Mouse (Mus musculus) layer of hippocampus, postnatal 36 days (tissue): ENCODE measurements around the gene Klk8. TPM values are rescaled to one million over a fixed set of nuclear protein-coding genes. Genes with fewer than 3 reads are reported as not detected.

Experiments used
- DNase-seq, 2 experiments: peaks; one replicate each; pipeline ENCODE4 v3.0.0; 2022
- total RNA-seq, 2 experiments: library from RNA; stranded (reverse); gene quantifications; 2 replicates each; pipeline ENCODE4 v1.2.3; 2021

Klk8 gene
- total RNA-seq, 2 experiments from 2014 or later, result 25.4 to 31.7 TPM

DNA sequence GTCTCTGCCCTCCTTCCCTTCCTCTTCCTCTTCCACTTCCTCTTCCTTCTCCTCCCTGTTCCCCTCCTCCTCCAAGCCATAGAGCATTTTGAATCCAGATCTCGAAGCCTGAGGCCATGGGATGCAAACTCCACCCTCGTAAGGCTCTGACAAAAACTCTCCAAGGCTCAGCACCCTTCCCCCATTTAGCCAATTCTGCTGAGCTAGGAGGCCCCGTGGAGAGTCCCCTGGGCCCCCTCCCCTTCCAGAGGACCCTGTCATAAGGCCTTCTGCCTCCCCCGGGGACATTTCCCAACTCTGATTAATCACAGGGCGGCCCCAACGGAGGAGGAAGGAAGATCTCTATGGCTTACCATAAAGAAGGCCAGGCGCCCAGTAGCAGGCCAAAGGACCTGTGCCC, 5.8 kb upstream of the Klk8 start, which contains the start of gene Klk9:
Gene Klk9, plus strand, starts transcription at position 301 of the 400 bp plus-strand sequence.
- DNase-seq, result no peak

DNA sequence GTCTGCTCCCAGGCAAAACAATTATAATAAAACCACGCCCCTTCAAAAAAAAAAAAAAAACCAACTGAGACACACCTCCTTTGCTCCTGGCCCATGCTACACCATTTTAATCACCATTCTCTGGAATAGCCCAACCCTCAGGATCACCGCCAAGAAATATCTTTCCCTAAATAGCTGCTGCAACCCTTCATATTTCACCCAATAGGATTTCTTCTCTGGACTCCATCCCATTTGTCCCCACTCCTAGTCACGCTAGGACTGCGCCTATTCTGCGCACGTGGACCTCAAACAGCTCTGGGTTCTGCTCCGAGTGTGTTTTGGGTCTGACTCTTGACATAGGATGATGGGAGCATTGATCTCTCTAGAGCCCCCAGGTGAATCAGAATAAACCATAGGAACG, 1.0 kb upstream of the Klk8 start:
- DNase-seq, result no peak

DNA sequence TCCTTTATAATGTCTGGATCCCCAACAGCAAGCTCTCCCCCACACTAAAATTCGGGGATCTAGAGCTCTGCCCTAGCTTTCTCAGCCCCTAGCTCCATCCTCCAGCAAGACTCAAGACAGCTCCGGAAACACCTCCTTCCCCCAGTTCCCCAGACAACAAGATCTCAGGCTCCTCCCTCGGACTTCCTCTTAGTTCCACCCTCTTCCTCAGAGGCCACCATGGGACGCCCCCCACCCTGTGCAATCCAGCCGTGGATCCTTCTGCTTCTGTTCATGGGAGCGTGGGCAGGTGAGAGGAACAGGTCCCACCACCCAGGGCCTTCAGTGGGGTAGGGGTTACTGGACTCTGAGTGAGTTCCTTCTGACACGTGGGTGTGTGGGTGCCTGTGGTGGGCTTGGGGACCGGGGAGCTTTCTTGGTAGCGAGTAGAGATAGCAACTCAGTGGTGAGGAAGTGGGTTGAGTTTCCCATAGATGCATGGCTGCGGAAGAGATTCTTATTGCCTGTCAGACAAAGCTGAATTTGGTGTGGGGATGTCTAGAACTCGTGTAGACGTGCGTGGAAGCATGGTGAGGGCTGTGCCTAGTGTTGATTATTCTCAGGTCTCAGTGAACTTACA, 576 bp downstream of the Klk8 start:
- no peak for DNase-seq

DNA sequence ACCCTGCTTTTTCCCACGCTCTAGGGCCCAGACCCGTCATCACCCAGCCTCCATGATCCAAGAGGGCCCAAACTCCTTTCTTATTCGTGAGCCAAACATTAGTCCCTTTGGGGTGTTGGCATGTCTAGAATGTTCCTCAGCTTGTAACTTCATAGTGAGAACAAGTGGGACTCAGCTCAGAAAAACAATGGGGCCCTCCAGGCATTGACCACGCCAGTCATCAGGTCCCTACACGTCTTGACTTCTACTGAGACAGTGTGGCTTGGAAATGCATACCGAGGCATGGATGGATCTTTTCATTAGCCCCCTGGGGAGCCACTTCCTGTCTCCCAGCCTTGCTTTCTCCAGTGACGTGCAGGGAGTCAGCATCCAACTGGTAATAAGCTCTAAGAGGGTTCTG, 2.5 kb downstream of the Klk8 start:
- no peak for DNase-seq

DNA sequence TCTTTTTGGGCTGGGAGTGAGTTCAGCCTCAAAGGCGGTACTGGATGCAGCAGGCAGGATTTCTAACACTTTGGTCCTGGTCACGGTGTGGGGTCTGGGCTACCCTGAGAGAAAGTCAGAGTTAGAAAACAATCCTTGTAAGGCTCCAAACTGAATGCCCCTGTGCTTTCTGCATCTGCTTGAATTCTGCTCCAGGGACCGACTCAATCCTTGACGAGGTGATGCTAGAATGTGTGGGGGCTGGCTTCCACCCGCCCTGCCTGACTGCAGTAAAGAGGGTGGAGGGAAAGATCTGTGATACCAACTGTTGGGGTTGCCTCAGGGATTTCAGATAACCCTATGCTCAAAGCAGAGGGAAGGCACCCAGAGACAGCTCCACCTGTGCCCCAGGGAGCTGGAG, 13.6 kb downstream of the Klk8 start, which contains the start of gene Klk7:
Gene Klk7, plus strand, starts transcription at position 301 of the 400 bp plus-strand sequence.
- DNase-seq, result no peak

DNA sequence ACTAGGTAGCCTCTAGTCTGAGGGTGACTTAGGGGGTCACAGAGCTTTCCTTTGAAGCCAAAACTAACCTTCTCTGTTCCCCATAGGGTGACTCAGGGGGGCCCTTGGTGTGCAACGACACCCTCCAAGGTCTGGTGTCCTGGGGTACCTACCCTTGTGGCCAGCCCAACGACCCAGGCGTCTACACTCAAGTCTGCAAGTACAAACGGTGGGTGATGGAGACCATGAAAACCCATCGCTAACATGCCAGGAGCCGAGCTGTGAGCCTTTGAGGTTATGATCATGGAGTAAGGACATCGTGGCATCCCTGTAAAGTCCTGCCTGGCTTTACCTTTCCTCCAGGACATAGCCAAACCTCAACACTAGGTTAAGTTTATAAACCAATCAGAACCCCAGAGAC, 17.8 kb downstream of the Klk8 start:
- DNase-seq, result no peak

DNA sequence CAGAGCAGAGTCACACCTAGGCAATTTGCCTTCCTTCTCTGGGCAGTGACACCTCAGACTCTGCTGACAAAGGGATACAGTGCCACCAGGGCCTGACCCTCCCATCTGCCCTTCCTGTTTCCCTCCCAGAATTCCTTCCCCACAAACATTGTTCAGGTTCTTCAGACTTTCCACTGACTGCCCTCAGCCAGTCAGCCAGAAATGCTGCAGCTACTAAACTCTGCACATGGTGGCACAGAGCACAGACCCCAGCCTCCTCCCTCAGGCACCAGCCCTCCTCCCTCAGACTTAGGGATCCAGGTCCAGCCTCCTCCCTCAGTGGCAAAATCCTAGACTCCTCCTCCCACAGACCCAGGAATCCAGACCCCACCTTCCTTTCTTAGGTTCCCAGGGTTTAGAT, 19.4 kb downstream of the Klk8 start:
- DNase-seq, result no peak

DNA sequence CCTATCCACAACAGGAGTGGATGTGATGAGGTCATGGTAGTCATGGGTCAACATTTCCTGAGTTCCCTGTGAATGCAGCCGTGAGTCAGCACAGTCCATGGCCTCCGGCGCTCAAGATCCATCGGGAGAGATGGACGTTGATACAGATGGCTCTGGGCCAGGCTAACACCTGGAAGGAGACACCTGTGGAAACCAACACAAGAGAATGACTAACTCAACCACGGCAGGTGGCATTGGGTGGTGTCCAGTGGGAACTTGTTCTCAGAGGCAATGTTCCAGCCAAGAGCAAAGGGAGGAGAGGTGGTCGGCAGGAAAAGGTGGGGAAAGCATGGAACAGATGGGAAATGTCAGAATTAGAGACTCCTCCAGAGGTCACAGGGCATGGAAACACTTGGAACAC, 24.2 kb downstream of the Klk8 start:
- no peak for DNase-seq

DNA sequence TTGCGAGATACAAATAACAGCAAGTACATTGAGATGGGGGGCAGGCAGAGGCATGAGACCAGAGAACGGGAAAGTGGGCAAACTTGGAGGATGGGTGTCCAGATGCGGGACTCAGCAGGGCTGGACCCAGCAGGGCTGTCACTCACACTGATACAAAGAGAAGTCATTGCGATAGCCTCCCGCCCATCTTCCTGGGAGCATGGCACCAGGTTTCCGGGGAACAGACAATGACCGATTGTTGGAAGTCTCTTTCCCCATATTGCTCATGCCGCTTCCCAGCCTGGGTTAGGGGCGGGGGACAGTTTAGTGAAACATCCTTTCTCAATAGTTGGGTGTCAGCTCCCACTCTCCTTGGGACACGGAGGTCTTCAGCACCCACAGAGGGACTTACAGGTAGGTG, 26.8 kb downstream of the Klk8 start, which contains the start of gene Klk6:
Gene Klk6, plus strand, starts transcription at position 301 of the 400 bp plus-strand sequence.
- no peak for DNase-seq

DNA sequence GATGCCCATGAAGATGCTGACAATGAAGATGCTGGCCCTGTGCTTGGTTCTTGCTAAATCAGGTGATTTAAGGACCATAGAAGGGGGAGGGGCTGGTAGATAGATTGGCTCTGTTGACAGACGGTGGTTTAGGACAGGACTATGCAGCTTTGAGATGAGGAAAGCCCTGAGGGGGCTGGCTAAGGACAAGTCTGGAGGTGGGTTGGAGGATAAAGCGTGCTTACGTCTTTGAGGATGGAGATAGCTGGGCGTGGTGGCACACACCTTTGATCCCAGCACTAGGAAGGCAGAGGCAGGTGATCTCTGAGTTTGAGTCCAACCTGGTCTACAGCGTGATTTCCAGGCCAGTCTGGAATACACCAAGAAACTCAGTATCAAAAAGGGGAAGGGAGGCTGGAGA, 28.7 kb downstream of the Klk8 start:
- DNase-seq, result no peak

DNA sequence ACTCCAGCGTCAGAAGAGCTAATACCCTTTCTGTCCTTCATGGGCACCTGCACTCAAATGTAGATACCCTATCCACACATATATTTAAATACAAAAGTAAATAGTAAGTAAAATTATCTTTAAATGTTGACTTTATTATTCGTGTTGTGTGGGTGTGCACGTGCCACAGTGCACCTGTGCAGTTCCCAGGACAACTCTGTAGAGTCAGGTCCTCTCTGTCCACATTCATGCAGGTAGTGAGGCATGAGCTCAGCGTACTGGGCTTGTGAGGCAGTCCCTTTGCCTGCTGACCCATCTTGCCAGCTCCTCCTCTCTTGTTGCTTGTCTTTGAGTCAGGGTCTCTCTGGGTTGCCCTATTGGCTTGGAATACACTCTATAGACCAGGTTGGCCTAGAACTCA, 30.3 kb downstream of the Klk8 start:
- DNase-seq, result no peak

DNA sequence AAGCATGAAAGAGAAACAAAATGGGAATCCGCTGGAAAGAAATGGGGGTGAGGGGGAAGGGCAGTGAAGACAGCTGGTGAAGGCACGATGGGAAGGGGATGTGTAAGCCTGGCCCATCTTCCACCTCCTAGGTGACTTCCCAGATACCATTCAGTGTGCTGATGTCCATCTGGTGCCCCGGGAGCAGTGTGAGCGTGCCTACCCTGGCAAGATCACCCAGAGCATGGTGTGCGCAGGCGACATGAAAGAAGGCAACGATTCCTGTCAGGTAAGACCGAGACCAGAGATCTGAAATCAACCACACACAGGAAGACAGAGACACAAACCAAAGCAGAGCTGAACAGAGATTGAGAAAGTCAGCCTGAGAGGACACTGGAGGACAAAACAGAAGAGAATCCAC, 31.6 kb downstream of the Klk8 start:
- DNase-seq, result no peak

DNA sequence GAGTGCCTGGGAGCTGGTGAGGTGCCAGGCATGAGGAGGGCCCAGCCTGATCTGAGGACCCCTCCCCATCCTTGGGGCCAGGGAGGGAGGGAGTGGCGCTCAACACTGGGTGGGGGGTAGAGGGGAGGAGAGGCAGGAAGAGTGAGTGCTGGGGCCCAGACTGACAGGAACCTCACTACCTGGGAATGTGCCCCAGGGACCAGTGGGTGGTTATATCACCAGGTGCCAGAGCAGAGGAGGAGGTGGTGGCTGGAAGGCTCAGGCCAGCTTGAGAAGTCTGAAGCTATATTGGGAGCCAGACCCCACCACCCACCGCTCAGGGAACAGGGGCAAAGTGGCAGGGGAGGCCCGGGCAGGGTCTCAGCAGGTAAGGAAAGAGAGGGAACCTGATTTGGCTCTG, 44.3 kb downstream of the Klk8 start, which contains the start of gene Klk5:
Gene Klk5, plus strand, starts transcription at position 271 of the 400 bp plus-strand sequence.
- DNase-seq, result no peak

DNA sequence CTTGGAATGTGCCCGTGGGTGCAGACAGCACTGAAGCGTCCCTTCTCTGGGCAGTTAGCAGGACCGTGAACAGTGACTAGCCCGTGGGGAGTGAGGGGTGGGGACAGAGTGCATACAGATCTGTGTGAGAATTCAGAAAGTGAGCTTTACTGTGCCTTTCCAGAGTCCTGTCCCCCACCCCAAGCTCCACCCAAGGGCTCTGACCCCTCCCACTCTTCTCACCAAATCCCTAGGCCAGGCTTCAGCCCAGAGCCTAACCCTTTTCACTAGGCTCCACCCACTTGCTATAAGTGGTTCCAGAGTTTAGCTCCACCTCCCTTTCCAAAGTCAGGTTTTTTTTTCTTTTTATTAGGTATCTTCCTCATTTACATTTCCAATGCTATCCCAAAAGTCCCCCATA, 46.4 kb downstream of the Klk8 start:
- DNase-seq, result no peak

DNA sequence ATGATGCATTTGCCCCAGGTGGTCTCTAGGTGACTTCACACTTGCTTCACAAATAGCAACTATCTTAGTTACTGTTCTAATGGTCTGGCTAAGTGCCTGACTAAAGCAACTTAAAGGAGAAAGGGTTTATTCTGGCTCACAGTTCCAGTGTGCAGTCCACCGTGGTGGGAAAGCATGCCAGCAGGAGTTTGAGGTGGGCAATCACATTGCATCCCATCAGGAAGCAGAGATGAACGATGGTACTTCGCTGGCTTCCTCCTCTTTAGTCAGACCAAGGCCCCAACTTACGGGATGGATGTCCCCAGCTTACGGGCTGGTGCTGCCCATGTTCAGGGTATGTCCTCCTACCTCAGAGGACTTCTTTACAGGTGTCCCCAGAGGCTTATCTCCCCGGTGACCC, 54.2 kb downstream of the Klk8 start:
- DNase-seq, result no peak

Other genes with a start within 250 kb of the Klk8 start
- 1 to 10 TPM; 5.5 to 6.6 TPM for gene Zfp658, start 235.3 kb upstream of the Klk8 start, total RNA-seq
- 10 to 100 TPM; 22.0 to 22.1 TPM for gene Zfp719, start 218.0 kb upstream of the Klk8 start, total RNA-seq
- gene Zfp819, start 190.4 kb upstream of the Klk8 start, total RNA-seq, result under 1 TPM; 0.15 to 0.20 TPM
- gene Ceacam18, start 162.9 kb upstream of the Klk8 start, total RNA-seq, result under 1 TPM in 1 of 2 experiments, not detected in 1; 0.25 TPM
- gene Siglece, start 137.4 kb upstream of the Klk8 start, total RNA-seq, result 1 to 10 TPM in 1 of 2 experiments, under 1 TPM in 1; 0.83 to 1.4 TPM
- gene Ctu1, start 125.6 kb upstream of the Klk8 start, total RNA-seq, result 10 to 100 TPM; 11.7 to 11.8 TPM
- not detected for gene Klk14, start 107.2 kb upstream of the Klk8 start, total RNA-seq
- gene Klk13, start 85.0 kb upstream of the Klk8 start, total RNA-seq, result not detected
- not detected for gene Klk12, start 28.7 kb upstream of the Klk8 start, total RNA-seq
- gene Klk11, start 23.0 kb upstream of the Klk8 start, total RNA-seq, result not detected
- gene Klk10, start 16.5 kb upstream of the Klk8 start, total RNA-seq, result under 1 TPM; 0.83 to 1.00 TPM
- not detected for gene Klk9, start 5.7 kb upstream of the Klk8 start, total RNA-seq
- gene Klk7, start 13.7 kb downstream of the Klk8 start, total RNA-seq, result under 1 TPM; 0.38 to 0.47 TPM
- under 1 TPM in 1 of 2 experiments, not detected in 1; 0.87 TPM for gene Klk6, start 26.9 kb downstream of the Klk8 start, total RNA-seq
- not detected for gene Klk5, start 44.4 kb downstream of the Klk8 start, total RNA-seq
- gene Klk4, start 83.6 kb downstream of the Klk8 start, total RNA-seq, result not detected
- gene Klk15, start 136.2 kb downstream of the Klk8 start, total RNA-seq, result not detected
- gene Klk1b8, start 153.1 kb downstream of the Klk8 start, total RNA-seq, result not detected
- gene Klk1b1, start 169.2 kb downstream of the Klk8 start, total RNA-seq, result not detected
- not detected for gene Klk1b9, start 178.5 kb downstream of the Klk8 start, total RNA-seq
- not detected for gene Klk1b11, start 198.3 kb downstream of the Klk8 start, total RNA-seq
- not detected for gene Klk1b26, start 214.6 kb downstream of the Klk8 start, total RNA-seq